Mouse (Mus musculus) liver, embryonic 13.5 days (tissue): ENCODE results near the gene Vps37b. TPM values are rescaled to one million over a fixed set of nuclear protein-coding genes. Genes with fewer than 3 reads are reported as not detected.
A peak's percentile ranks its signal among the peaks of the same experiment; 100 is the strongest.

Experiments used
- ATAC-seq: fragments of 200-750 bp; cut with Nextera tagmentation; 2 replicates; pipeline ENCODE4 v1.8.0; 2017; ENCODE audit warnings: low read depth, mild to moderate bottlenecking, moderate number of reproducible peaks, moderate library complexity
- DNase-seq: peaks from one replicate; pipeline ENCODE4 v3.0.0; 2022
- H3K27ac ChIP-seq: fragments of 300-500 bp; sonication (generic); 2 replicates; pipeline ENCODE4 v1.5.1; 2015; ENCODE audit warnings: moderate library complexity, mild to moderate bottlenecking, inconsistent platforms
- H3K27me3 ChIP-seq: fragments of 300-500 bp; sonication (generic); 2 replicates; pipeline ENCODE4 v1.6.1; 2015; ENCODE audit warnings: mild to moderate bottlenecking, inconsistent platforms
- H3K36me3 ChIP-seq: fragments of 300-500 bp; sonication (generic); 2 replicates; pipeline ENCODE4 v1.6.1; 2015; ENCODE audit warnings: mild to moderate bottlenecking, inconsistent platforms
- H3K4me1 ChIP-seq: fragments of 300-500 bp; sonication (generic); replicated peaks from 2 replicates; pipeline ENCODE4 v1.6.1; 2015; ENCODE audit warnings: inconsistent platforms
- H3K4me2 ChIP-seq: fragments of 300-500 bp; sonication (generic); 2 replicates; pipeline ENCODE4 v1.6.1; 2015; ENCODE audit warnings: inconsistent platforms, mild to moderate bottlenecking, moderate library complexity
- H3K4me3 ChIP-seq: fragments of 300-500 bp; sonication (generic); replicated peaks from 2 replicates; pipeline ENCODE4 v1.5.1; 2015; ENCODE audit warnings: mild to moderate bottlenecking, inconsistent platforms
- H3K9ac ChIP-seq: fragments of 300-500 bp; sonication (generic); 2 replicates; pipeline ENCODE4 v1.6.1; 2015; ENCODE audit warnings: mild to moderate bottlenecking, inconsistent platforms
- H3K9me3 ChIP-seq: fragments of 300-500 bp; sonication (generic); replicated peaks from 2 replicates; pipeline ENCODE4 v1.6.1; 2016; ENCODE audit warnings: inconsistent platforms
- WGBS: fragments of 180-500 bp; shearing (Covaris S2); methylation state at CpG from one replicate; pipeline ENCODE4 v1.1.7; 2015; ENCODE audit not compliant: insufficient replicate concordance; 5-methylcytosine and 5-hydroxymethylcytosine counted together
- polyA plus RNA-seq: library from polyadenylated mRNA; unstranded; fragments of >200 nt; fragmentation: Nextera tagmentation; extraction: Ambion mirVana; gene quantifications from 2 replicates; pipeline ENCODE4 v1.2.1, GENCODE M21; 2015

Gene Vps37b
- polyA plus RNA-seq, 1 experiment from 2014 or later: 16.1 TPM

- DNase-seq: no peak
- Histone ChIP-seq H3K9ac (no peak overlapping the region), H3K4me1 (peaks cover 36% of the 10 kb centered on the region), H3K9me3 (no peaks in the 10 kb centered on the region), H3K4me2 (no peak overlapping the region), H3K27ac (no peak overlapping the region), H3K36me3 (peaks cover 49% of the 10 kb centered on the region), H3K4me3 (no peak overlapping the region), H3K27me3 (no peaks in the 10 kb centered on the region)
- ATAC-seq: no peak
- 85% methylated on average over 16 of the region's 16 CpGs for WGBS
These were observed 34.3 kb downstream of the Vps37b start for GRCm38 (mm10) chr5:123997811-123998210.

- Histone ChIP-seq H3K4me2 (no peak overlapping the region), H3K4me3 (no peak overlapping the region), H3K9ac (no peak overlapping the region), H3K27ac (no peak overlapping the region), H3K9me3 (no peaks in the 10 kb centered on the region), H3K4me1 (peaks cover 36% of the 10 kb centered on the region), H3K27me3 (no peaks in the 10 kb centered on the region), H3K36me3 (peaks cover 47% of the 10 kb centered on the region)
- no peak for ATAC-seq
- WGBS: 84% methylated on average over 24 of the region's 24 CpGs
- DNase-seq: no peak
These were observed 34.8 kb downstream of the Vps37b start for GRCm38 (mm10) chr5:123997211-123997751.

GRCm38 (mm10) chr5:123996695-123997094 is 35.4 kb downstream of the Vps37b start:
- no peak for DNase-seq
- ATAC-seq: no peak
- Histone ChIP-seq H3K9me3 (no peaks in the 10 kb centered on the region), H3K4me2 (no peak overlapping the region), H3K4me1 (peaks cover 38% of the 10 kb centered on the region), H3K9ac (no peak overlapping the region), H3K27me3 (no peaks in the 10 kb centered on the region), H3K27ac (no peak overlapping the region), H3K36me3 (peaks cover 47% of the 10 kb centered on the region), H3K4me3 (no peak overlapping the region)
- WGBS: 80% methylated on average over 14 of the region's 14 CpGs

GRCm38 (mm10) chr5:123996194-123996593 is 35.9 kb downstream of the Vps37b start:
- DNase-seq (no peak), ATAC-seq (no peak)
- Histone ChIP-seq H3K9ac (no peak overlapping the region), H3K27me3 (no peaks in the 10 kb centered on the region), H3K36me3 (peaks cover 46% of the 10 kb centered on the region), H3K9me3 (no peaks in the 10 kb centered on the region), H3K27ac (no peak overlapping the region), H3K4me2 (no peak overlapping the region), H3K4me1 (peaks cover 38% of the 10 kb centered on the region), H3K4me3 (no peak overlapping the region)
- whole genome bisulfite sequencing: 77% methylated on average over 9 of the region's 10 CpGs

- WGBS: 73% methylated on average over 6 of the region's 6 CpGs
- Histone ChIP-seq H3K9ac (no peak overlapping the region), H3K4me1 (peaks cover 34% of the 10 kb centered on the region), H3K27ac (no peak overlapping the region; the same call in 1 of the 2 replicates), H3K4me2 (no peak overlapping the region), H3K27me3 (no peaks in the 10 kb centered on the region), H3K9me3 (no peaks in the 10 kb centered on the region), H3K36me3 (peaks cover 44% of the 10 kb centered on the region), H3K4me3 (no peak overlapping the region)
- DNase-seq (no peak), ATAC-seq (0 out of 2 replicates have a peak, but pooled peaks have one; percentile 4)
These were observed 36.7 kb downstream of the Vps37b start for GRCm38 (mm10) chr5:123995388-123995787.

- H3K9ac ChIP-seq: no peak overlapping the region
- ATAC-seq: no peak
- H3K27ac ChIP-seq: no peak overlapping the region
- whole genome bisulfite sequencing: 89% methylated on average over 7 of the region's 7 CpGs
- H3K4me1 ChIP-seq: peaks cover 34% of the 10 kb centered on the region
- no peak for DNase-seq
- H3K9me3 ChIP-seq: no peaks in the 10 kb centered on the region
- H3K4me3 ChIP-seq: no peak overlapping the region
- peaks cover 44% of the 10 kb centered on the region for H3K36me3 ChIP-seq
- no peak overlapping the region for H3K4me2 ChIP-seq
- H3K27me3 ChIP-seq: no peaks in the 10 kb centered on the region
These were observed 37.6 kb downstream of the Vps37b start for GRCm38 (mm10) chr5:123994468-123994867.

- no peak overlapping the region for H3K27ac ChIP-seq
- H3K9me3 ChIP-seq: no peaks in the 10 kb centered on the region
- no peak overlapping the region for H3K4me2 ChIP-seq
- no peaks in the 10 kb centered on the region for H3K27me3 ChIP-seq
- peaks cover 28% of the 10 kb centered on the region for H3K4me1 ChIP-seq
- no peak for DNase-seq
- H3K9ac ChIP-seq: no peak overlapping the region
- H3K4me3 ChIP-seq: no peak overlapping the region
- ATAC-seq: no peak
- WGBS: 74% methylated on average over 7 of the region's 7 CpGs
- H3K36me3 ChIP-seq: peaks cover 43% of the 10 kb centered on the region
These were observed 38.6 kb downstream of the Vps37b start for GRCm38 (mm10) chr5:123993263-123994036.

GRCm38 (mm10) chr5:123992794-123993193 is 39.3 kb downstream of the Vps37b start:
- DNase-seq (peak; percentile 54), ATAC-seq (no peak)
- Histone ChIP-seq H3K9me3 (no peaks in the 10 kb centered on the region), H3K36me3 (peaks cover 42% of the 10 kb centered on the region), H3K4me1 (peaks cover 27% of the 10 kb centered on the region), H3K4me2 (no peak overlapping the region), H3K9ac (no peak overlapping the region), H3K27ac (no peak overlapping the region), H3K4me3 (no peak overlapping the region), H3K27me3 (no peaks in the 10 kb centered on the region)
- WGBS: 28% methylated on average over 5 of the region's 5 CpGs

- Histone ChIP-seq H3K9me3 (no peaks in the 10 kb centered on the region), H3K9ac (no peak overlapping the region), H3K4me1 (peaks cover 28% of the 10 kb centered on the region), H3K4me2 (no peak overlapping the region), H3K36me3 (peaks cover 36% of the 10 kb centered on the region), H3K4me3 (no peak overlapping the region), H3K27ac (no peak overlapping the region), H3K27me3 (no peaks in the 10 kb centered on the region)
- WGBS: 67% methylated on average over 10 of the region's 10 CpGs
- ATAC-seq (no peak), DNase-seq (no peak)
These were observed 39.9 kb downstream of the Vps37b start for GRCm38 (mm10) chr5:123992193-123992637.

GRCm38 (mm10) chr5:123991321-123991720 is 40.7 kb downstream of the Vps37b start:
- DNase-seq (no peak), ATAC-seq (no peak)

GRCm38 (mm10) chr5:123989941-123990885 is 41.9 kb downstream of the Vps37b start:
- no peaks in the 10 kb centered on the region for H3K9me3 ChIP-seq
- peaks cover 22% of the 10 kb centered on the region; the same call in 1 of the 2 replicates for H3K36me3 ChIP-seq
- no peak overlapping the region for H3K9ac ChIP-seq
- H3K27me3 ChIP-seq: no peaks in the 10 kb centered on the region
- H3K4me3 ChIP-seq: no peak overlapping the region
- no peak for DNase-seq
- WGBS: 78% methylated on average over 20 of the region's 20 CpGs
- H3K4me2 ChIP-seq: no peak overlapping the region
- peaks cover 32% of the 10 kb centered on the region for H3K4me1 ChIP-seq
- no peak for ATAC-seq
- no peak overlapping the region for H3K27ac ChIP-seq

More at GRCm38 (mm10) chr5:123991321-123991720, 40.7 kb downstream of the Vps37b start:
- H3K27ac ChIP-seq: no peak overlapping the region
- no peaks in the 10 kb centered on the region for H3K9me3 ChIP-seq
- no peak overlapping the region for H3K9ac ChIP-seq
- H3K4me2 ChIP-seq: no peak overlapping the region
- peaks cover 28% of the 10 kb centered on the region; the same call in 1 of the 2 replicates for H3K36me3 ChIP-seq
- H3K4me3 ChIP-seq: no peak overlapping the region
- no peaks in the 10 kb centered on the region for H3K27me3 ChIP-seq
- 67% methylated on average over 6 of the region's 6 CpGs for WGBS
- peaks cover 35% of the 10 kb centered on the region for H3K4me1 ChIP-seq
